Mouse (Mus musculus): ENCODE data around the gene Exoc3l4. TPM values are rescaled to one million over a fixed set of nuclear protein-coding genes. Genes with fewer than 3 reads are reported as not detected.

Gene Exoc3l4
- polyA plus RNA-seq (2014; fragmentation: Nextera tagmentation; extraction: Ambion mirVana): 8.5 and 10.2 TPM in 2 replicates

GRCm38 (mm10) chr12:111416921-111417779 is at the start of gene Exoc3l4:
Gene Exoc3l4 (plus strand): TSS chr12:111417017.
- peak; percentile 40 for ATAC-seq (replicated peaks; ENCODE audit: low FRiP score, low TSS enrichment, low read depth)
- whole genome bisulfite sequencing: 3% methylated on average over 17 of the region's 17 CpGs
- Histone ChIP-seq H3K4me3 (ENCODE audit: low read depth, low read length) (peak within 1 kb of the TSS; percentile 23), H3K36me3 (ENCODE audit: control insufficient read depth, insufficient read depth, low read length) (no peaks in the 10 kb centered on the region), H3K27me3 (replicated peaks; ENCODE audit: control insufficient read depth, insufficient read depth, low read length) (peaks cover 8% of the 10 kb centered on the region), H3K9ac (ENCODE audit: low read length) (peak within 1 kb of the TSS; percentile 33), H3K4me2 (ENCODE audit: low read length) (peak within 1 kb of the TSS; percentile 48), H3K9me3 (ENCODE audit: control insufficient read depth, low read length) (no peaks in the 10 kb centered on the region), H3K4me1 (replicated peaks; ENCODE audit: control insufficient read depth, insufficient read depth, low read length) (peaks cover 25% of the 10 kb centered on the region), H3K27ac (ENCODE audit: low read depth) (0 out of 2 replicates have a peak within 1 kb of the TSS, but pooled peaks have one; percentile 4)
- DNase-seq (ENCODE audit: low spot score): peak; percentile 69

GRCm38 (mm10) chr12:111367065-111367464 is 49.8 kb upstream of the Exoc3l4 start:
- Histone ChIP-seq H3K36me3 (ENCODE audit: control insufficient read depth, insufficient read depth, low read length) (no peaks in the 10 kb centered on the region), H3K27me3 (replicated peaks; ENCODE audit: control insufficient read depth, insufficient read depth, low read length) (no peaks in the 10 kb centered on the region), H3K4me2 (ENCODE audit: low read length) (no peak overlapping the region), H3K27ac (ENCODE audit: low read depth) (no peak overlapping the region), H3K9ac (ENCODE audit: low read length) (no peak overlapping the region), H3K4me3 (ENCODE audit: low read depth, low read length) (no peak overlapping the region), H3K4me1 (replicated peaks; ENCODE audit: control insufficient read depth, insufficient read depth, low read length) (peaks cover 63% of the 10 kb centered on the region), H3K9me3 (ENCODE audit: control insufficient read depth, low read length) (no peaks in the 10 kb centered on the region)
- no peak for DNase-seq (ENCODE audit: low spot score)
- ATAC-seq (replicated peaks; ENCODE audit: low FRiP score, low TSS enrichment, low read depth): no peak
- WGBS: 73% methylated on average over 7 of the region's 7 CpGs

- ATAC-seq (replicated peaks; ENCODE audit: low FRiP score, low TSS enrichment, low read depth) (0 out of 2 replicates have a peak, but pooled peaks have one; percentile 7), DNase-seq (ENCODE audit: low spot score) (no peak)
- Histone ChIP-seq H3K4me3 (ENCODE audit: low read depth, low read length) (no peak overlapping the region), H3K4me2 (ENCODE audit: low read length) (no peak overlapping the region), H3K36me3 (ENCODE audit: control insufficient read depth, insufficient read depth, low read length) (no peaks in the 10 kb centered on the region), H3K27ac (ENCODE audit: low read depth) (no peak overlapping the region), H3K9me3 (ENCODE audit: control insufficient read depth, low read length) (no peaks in the 10 kb centered on the region), H3K27me3 (replicated peaks; ENCODE audit: control insufficient read depth, insufficient read depth, low read length) (no peaks in the 10 kb centered on the region), H3K4me1 (replicated peaks; ENCODE audit: control insufficient read depth, insufficient read depth, low read length) (peaks cover 59% of the 10 kb centered on the region), H3K9ac (ENCODE audit: low read length) (no peak overlapping the region)
- WGBS: 65% methylated on average over 4 of the region's 4 CpGs
Measured at GRCm38 (mm10) chr12:111370249-111370648, 46.6 kb upstream of the Exoc3l4 start.

- DNase-seq (ENCODE audit: low spot score): no peak
- H3K9ac ChIP-seq (ENCODE audit: low read length): no peak overlapping the region
- no peaks in the 10 kb centered on the region for H3K9me3 ChIP-seq (ENCODE audit: control insufficient read depth, low read length)
- ATAC-seq (replicated peaks; ENCODE audit: low FRiP score, low TSS enrichment, low read depth): no peak
- H3K36me3 ChIP-seq (ENCODE audit: control insufficient read depth, insufficient read depth, low read length): no peaks in the 10 kb centered on the region
- no peak overlapping the region for H3K4me2 ChIP-seq (ENCODE audit: low read length)
- 78% methylated on average over 7 of the region's 7 CpGs for WGBS
- H3K4me1 ChIP-seq (replicated peaks; ENCODE audit: control insufficient read depth, insufficient read depth, low read length): peaks cover 59% of the 10 kb centered on the region
- H3K27me3 ChIP-seq (replicated peaks; ENCODE audit: control insufficient read depth, insufficient read depth, low read length): no peaks in the 10 kb centered on the region
- H3K4me3 ChIP-seq (ENCODE audit: low read depth, low read length): no peak overlapping the region
- no peak overlapping the region for H3K27ac ChIP-seq (ENCODE audit: low read depth)
Measured at GRCm38 (mm10) chr12:111371905-111372304, 44.9 kb upstream of the Exoc3l4 start.

- Histone ChIP-seq H3K9me3 (ENCODE audit: control insufficient read depth, low read length) (no peaks in the 10 kb centered on the region), H3K4me3 (ENCODE audit: low read depth, low read length) (no peak overlapping the region), H3K27ac (ENCODE audit: low read depth) (no peak overlapping the region), H3K4me1 (replicated peaks; ENCODE audit: control insufficient read depth, insufficient read depth, low read length) (peaks cover 50% of the 10 kb centered on the region), H3K36me3 (ENCODE audit: control insufficient read depth, insufficient read depth, low read length) (no peaks in the 10 kb centered on the region), H3K27me3 (replicated peaks; ENCODE audit: control insufficient read depth, insufficient read depth, low read length) (no peaks in the 10 kb centered on the region), H3K4me2 (ENCODE audit: low read length) (no peak overlapping the region), H3K9ac (ENCODE audit: low read length) (no peak overlapping the region)
- DNase-seq (ENCODE audit: low spot score) (no peak), ATAC-seq (replicated peaks; ENCODE audit: low FRiP score, low TSS enrichment, low read depth) (no peak)
- 58% methylated on average over 6 of the region's 6 CpGs for WGBS
Measured at GRCm38 (mm10) chr12:111373411-111373810, 43.4 kb upstream of the Exoc3l4 start.

- no peak for ATAC-seq (replicated peaks; ENCODE audit: low FRiP score, low TSS enrichment, low read depth)
- Histone ChIP-seq H3K9me3 (ENCODE audit: control insufficient read depth, low read length) (no peaks in the 10 kb centered on the region), H3K4me1 (replicated peaks; ENCODE audit: control insufficient read depth, insufficient read depth, low read length) (peaks cover 40% of the 10 kb centered on the region), H3K36me3 (ENCODE audit: control insufficient read depth, insufficient read depth, low read length) (no peaks in the 10 kb centered on the region), H3K4me3 (ENCODE audit: low read depth, low read length) (0 out of 2 replicates have a peak overlapping the region, but pooled peaks have one; percentile 99), H3K27me3 (replicated peaks; ENCODE audit: control insufficient read depth, insufficient read depth, low read length) (no peaks in the 10 kb centered on the region), H3K27ac (ENCODE audit: low read depth) (no peak overlapping the region; the same call in 1 of the 2 replicates), H3K4me2 (ENCODE audit: low read length) (peak overlapping the region; percentile 71), H3K9ac (ENCODE audit: low read length) (no peak overlapping the region)
- 41% methylated on average over 10 of the region's 10 CpGs for WGBS
- DNase-seq (ENCODE audit: low spot score): no peak
Measured at GRCm38 (mm10) chr12:111374727-111375126, 42.1 kb upstream of the Exoc3l4 start.

- ATAC-seq (replicated peaks; ENCODE audit: low FRiP score, low TSS enrichment, low read depth): no peak
- Histone ChIP-seq H3K4me3 (ENCODE audit: low read depth, low read length) (peak overlapping the region; percentile 99), H3K27me3 (replicated peaks; ENCODE audit: control insufficient read depth, insufficient read depth, low read length) (no peaks in the 10 kb centered on the region), H3K36me3 (ENCODE audit: control insufficient read depth, insufficient read depth, low read length) (no peaks in the 10 kb centered on the region), H3K4me2 (ENCODE audit: low read length) (peak overlapping the region; percentile 71), H3K4me1 (replicated peaks; ENCODE audit: control insufficient read depth, insufficient read depth, low read length) (peaks cover 34% of the 10 kb centered on the region), H3K27ac (ENCODE audit: low read depth) (peak overlapping the region; percentile 36; the same call in 1 of the 2 replicates), H3K9me3 (ENCODE audit: control insufficient read depth, low read length) (no peaks in the 10 kb centered on the region), H3K9ac (ENCODE audit: low read length) (peak overlapping the region; percentile 91)
- 46% methylated on average over 12 of the region's 12 CpGs for WGBS
- DNase-seq (ENCODE audit: low spot score): no peak
Measured at GRCm38 (mm10) chr12:111375559-111375958, 41.3 kb upstream of the Exoc3l4 start.

- H3K4me3 ChIP-seq (ENCODE audit: low read depth, low read length): peak overlapping the region; percentile 99
- H3K9ac ChIP-seq (ENCODE audit: low read length): peak overlapping the region; percentile 91
- peak overlapping the region; percentile 71 for H3K4me2 ChIP-seq (ENCODE audit: low read length)
- H3K4me1 ChIP-seq (replicated peaks; ENCODE audit: control insufficient read depth, insufficient read depth, low read length): peaks cover 29% of the 10 kb centered on the region
- H3K9me3 ChIP-seq (ENCODE audit: control insufficient read depth, low read length): no peaks in the 10 kb centered on the region
- ATAC-seq (replicated peaks; ENCODE audit: low FRiP score, low TSS enrichment, low read depth) (no peak), DNase-seq (ENCODE audit: low spot score) (no peak)
- H3K27ac ChIP-seq (ENCODE audit: low read depth): peak overlapping the region; percentile 36; the same call in 1 of the 2 replicates
- WGBS: 26% methylated on average over 6 of the region's 6 CpGs
- H3K36me3 ChIP-seq (ENCODE audit: control insufficient read depth, insufficient read depth, low read length): no peaks in the 10 kb centered on the region
- no peaks in the 10 kb centered on the region for H3K27me3 ChIP-seq (replicated peaks; ENCODE audit: control insufficient read depth, insufficient read depth, low read length)
Measured at GRCm38 (mm10) chr12:111376053-111376452, 40.8 kb upstream of the Exoc3l4 start.
